In genomic region chr9:111193211-111193610, GRCm38 (mm10) we compare ENCODE assay signal across 25 mouse cellular contexts.
"Had no signal": no experiment of that assay in that cellular context is flagged by ENCODE, and none has a peak within 500 bp of the region (broad histone marks: within the 10 kb centered on the region; RNA-seq: fewer than 3 reads in every experiment).

No protein-coding gene starts in this region.

- H3K27me3 ChIP-seq: heart, embryonic 12.5 days; hindbrain, embryonic 12.5 days; intestine, embryonic 15.5 days; limb, embryonic 13.5 days; limb, embryonic 15.5 days; liver, embryonic 12.5 days had no signal

- H3K4me1 ChIP-seq: hindbrain, embryonic 10.5 days; hindbrain, embryonic 12.5 days; intestine, embryonic 15.5 days; limb, embryonic 13.5 days; limb, embryonic 15.5 days had no signal

- H3K4me2 ChIP-seq: heart, embryonic 12.5 days; hindbrain, embryonic 12.5 days; hindbrain, embryonic 14.5 days; intestine, embryonic 15.5 days; limb, embryonic 13.5 days; limb, embryonic 15.5 days; liver, embryonic 12.5 days had no signal

- H3K27ac ChIP-seq: gastrocnemius, adult 2 months; heart, embryonic 10.5 days; hindbrain, embryonic 10.5 days; hindbrain, embryonic 12.5 days; hindbrain, embryonic 14.5 days; intestine, embryonic 15.5 days; limb, embryonic 13.5 days; limb, embryonic 15.5 days; liver, embryonic 12.5 days had no signal

- ATAC-seq: hindbrain, embryonic 16.5 days; inflammation-experienced regulatory T-cells, adult 6 months; intestine, embryonic 15.5 days; intestine, postnatal 0 days; liver, embryonic 12.5 days had no signal

- H3K9ac ChIP-seq: heart, embryonic 12.5 days; hindbrain, embryonic 12.5 days; hindbrain, embryonic 14.5 days; intestine, embryonic 15.5 days; limb, embryonic 13.5 days; limb, embryonic 15.5 days; liver, embryonic 12.5 days had no signal

- H3K9me3 ChIP-seq: heart, embryonic 10.5 days; heart, embryonic 12.5 days; hindbrain, embryonic 10.5 days; hindbrain, embryonic 12.5 days; intestine, embryonic 15.5 days; limb, embryonic 13.5 days; limb, embryonic 15.5 days; liver, embryonic 12.5 days had no signal

- DNase-seq: gastrocnemius, adult 2 months; gastrocnemius, postnatal 10 days; gastrocnemius, postnatal 36 days; heart, adult 18-20 months; heart, postnatal 10 days; heart, postnatal 4 days; kidney, adult 18-20 months; kidney, adult 8-10 months; kidney, postnatal 14 days; kidney, postnatal 36 days; layer of hippocampus, adult 9-11 months; layer of hippocampus, postnatal 36 days; left cerebral cortex, postnatal 4 days had no signal

- H3K4me3 ChIP-seq: gastrocnemius, adult 2 months; heart, embryonic 10.5 days; heart, embryonic 12.5 days; hindbrain, embryonic 10.5 days; hindbrain, embryonic 12.5 days; intestine, embryonic 15.5 days; limb, embryonic 13.5 days; limb, embryonic 15.5 days; liver, embryonic 12.5 days had no signal
